Mouse (Mus musculus) ES-E14 (cell line): ENCODE measurements around the gene Eepd1. TPM values are rescaled to one million over a fixed set of nuclear protein-coding genes. Genes with fewer than 3 reads are reported as not detected.

Experiments
- DNase-seq: peaks from one replicate; pipeline ENCODE4 v3.0.0-alpha.2; 2013; ENCODE audit warnings: low read depth, low spot score
- H3K27ac ChIP-seq: 2 replicates; pipeline ENCODE4 v1.5.1; 2012; ENCODE audit warnings: low read depth, mild to moderate bottlenecking, low read length, moderate library complexity, mixed read lengths; ENCODE audit not compliant: poor library complexity, insufficient read depth, severe bottlenecking
- H3K36me3 ChIP-seq: 2 replicates; pipeline ENCODE4 v1.6.1; 2012; ENCODE audit warnings: mild to moderate bottlenecking, low read length, moderate library complexity, mixed read lengths; ENCODE audit not compliant: control insufficient read depth, poor library complexity, insufficient read depth, severe bottlenecking
- H3K4me1 ChIP-seq, 2 experiments: fragments of 150-350 bp in 1 of 2; sonication (generic) in 1 of 2; 2 replicates each; pipeline ENCODE4 v1.6.1; 2012; ENCODE audit warnings: low read length in 2 of 2, mild to moderate bottlenecking in 1 of 2, mixed read lengths in 1 of 2; ENCODE audit not compliant: control insufficient read depth in 2 of 2, insufficient read depth in 2 of 2, poor library complexity in 1 of 2
- H3K4me3 ChIP-seq, 2 experiments: fragments of 150-350 bp in 1 of 2; sonication (generic) in 1 of 2; 2 replicates each; pipeline ENCODE4 v1.5.1; 2012; ENCODE audit warnings: low read length in 2 of 2, low read depth in 1 of 2, mild to moderate bottlenecking in 1 of 2, mixed read lengths in 1 of 2; ENCODE audit not compliant: insufficient read depth in 1 of 2, poor library complexity in 1 of 2, severe bottlenecking in 1 of 2
- H3K9ac ChIP-seq: 2 replicates; pipeline ENCODE4 v1.6.1; 2012; ENCODE audit warnings: low read depth, mild to moderate bottlenecking, low read length, mixed read lengths; ENCODE audit not compliant: poor library complexity, insufficient read depth, severe bottlenecking
- H3K9me3 ChIP-seq: fragments of 150-350 bp; sonication (generic); 2 replicates; pipeline ENCODE4 v1.6.1; 2012; ENCODE audit warnings: low read depth, mild to moderate bottlenecking, low read length; ENCODE audit not compliant: control insufficient read depth, insufficient read depth
- CHD2 ChIP-seq: IDR thresholded peaks from 2 replicates; pipeline ENCODE4 v1.6.1; 2014; ENCODE audit warnings: mild to moderate bottlenecking, low read depth, low read length, inconsistent platforms
- HCFC1 ChIP-seq: IDR thresholded peaks from 2 replicates; pipeline ENCODE4 v1.6.1; 2012; ENCODE audit warnings: low read length, inconsistent platforms, borderline replicate concordance; ENCODE audit not compliant: insufficient read depth
- MAFK ChIP-seq: IDR thresholded peaks from 2 replicates; pipeline ENCODE4 v1.6.1; 2014; ENCODE audit warnings: mild to moderate bottlenecking, low read depth, low read length, inconsistent platforms; ENCODE audit not compliant: insufficient read depth
- ZC3H11A ChIP-seq: IDR thresholded peaks from 2 replicates; pipeline ENCODE4 v1.6.1; 2012; ENCODE audit warnings: low read depth, mild to moderate bottlenecking, inconsistent platforms, low read length, borderline replicate concordance
- ZNF384 ChIP-seq: IDR thresholded peaks from 2 replicates; pipeline ENCODE4 v1.6.1; 2012; ENCODE audit warnings: low read depth, low read length, inconsistent platforms
- in situ Hi-C, 2 experiments: fragments of 600-800 bp; cut with MboI; formaldehyde crosslinking; loops; one replicate each; pipeline ENCODE4 v1.15.1; 2025; ENCODE audit warnings: low sequenced_read_pairs in 2 of 2, inconsistent platforms in 1 of 2; ENCODE audit not compliant: unreplicated experiment in 2 of 2
- total RNA-seq: library from RNA; depleted of rRNA; stranded (reverse); fragments of 300-350 nt; gene quantifications from 2 replicates; pipeline ENCODE4 v1.2.3, GENCODE M21; 2012

Eepd1 gene
- total RNA-seq, 1 experiment = 3.5 TPM

DNA sequence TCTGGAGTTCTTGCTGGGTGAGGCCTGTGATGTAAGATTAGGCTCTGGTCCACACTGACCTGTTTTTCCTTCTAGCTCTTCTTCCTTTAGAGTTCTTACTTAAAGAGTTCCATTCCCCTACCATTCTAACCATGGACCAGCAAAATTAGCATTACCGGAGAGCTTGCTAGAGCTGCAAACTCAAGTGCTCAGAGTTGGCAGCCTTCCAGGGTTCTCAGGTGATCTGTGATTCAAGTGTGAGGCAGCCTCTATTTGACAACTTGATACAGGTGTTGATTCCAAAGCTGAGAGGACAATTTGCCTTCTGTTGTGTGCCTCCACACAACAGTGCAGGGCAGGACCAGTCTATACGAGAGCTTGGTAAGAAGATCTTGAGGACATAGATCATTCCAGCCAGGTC is 31.7 kb downstream of the Eepd1 start:
- in situ Hi-C loops = no loop called here
- Histone ChIP-seq H3K9me3 (no peaks in the 10 kb centered on the region), H3K27ac (no peak overlapping the region), H3K4me1 (no peaks in the 10 kb centered on the region), H3K4me3 (no peak overlapping the region), H3K9ac (no peak overlapping the region), H3K36me3 (no peaks in the 10 kb centered on the region)
- DNase-seq = no peak
- TF ChIP-seq CHD2 (no peak), MAFK (no peak), ZC3H11A (no peak), ZNF384 (no peak)

DNA sequence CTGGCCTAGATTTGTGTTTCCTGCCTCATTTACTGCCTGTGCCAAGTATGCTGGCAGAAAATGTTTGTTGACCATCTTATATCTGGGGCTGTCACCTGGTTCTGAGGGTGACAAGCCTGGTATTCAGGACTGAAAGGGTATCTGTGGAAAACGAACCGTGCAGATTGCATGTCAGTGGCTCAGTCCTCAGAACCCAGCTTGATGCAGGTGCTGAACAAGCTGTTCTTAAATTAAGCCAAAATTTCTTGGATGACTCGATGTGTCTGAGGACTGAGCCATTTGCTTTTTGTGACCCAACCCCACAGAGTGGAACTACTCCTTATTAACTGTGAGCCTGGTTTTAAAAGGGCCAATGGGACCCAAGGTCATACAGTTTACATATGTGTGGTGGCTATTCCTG is 32.2 kb downstream of the Eepd1 start:
- no peaks in the 10 kb centered on the region for H3K4me1 ChIP-seq
- TF ChIP-seq MAFK (no peak), CHD2 (no peak), HCFC1 (no peak), ZC3H11A (no peak), ZNF384 (no peak)
- in situ Hi-C loops = no loop called here

DNA sequence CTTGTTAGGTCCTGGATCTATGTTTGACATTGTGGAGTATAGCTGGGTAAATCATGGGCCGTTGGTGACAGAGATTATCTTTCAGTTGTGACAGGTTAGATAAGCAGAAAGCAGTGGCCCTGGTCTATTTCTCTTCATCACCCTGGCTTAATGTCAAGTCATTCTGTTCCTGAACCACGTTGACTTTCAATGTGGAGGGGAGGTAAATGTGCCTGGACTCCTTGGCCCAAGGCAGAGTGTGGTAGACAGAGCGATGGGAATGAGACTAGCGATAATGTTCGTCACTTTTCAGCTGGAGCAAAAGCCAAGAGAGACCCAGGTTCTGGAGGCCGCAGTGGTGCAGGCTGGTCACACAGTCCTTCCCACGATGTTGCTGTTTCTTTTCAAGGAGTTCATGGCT is 35.3 kb downstream of the Eepd1 start:
- no peaks in the 10 kb centered on the region for H3K9me3 ChIP-seq
- TF ChIP-seq CHD2 = no peak
- TF ChIP-seq ZNF384 = no peak
- TF ChIP-seq HCFC1 = no peak
- no peak for TF ChIP-seq MAFK
- TF ChIP-seq ZC3H11A = no peak
- H3K27ac ChIP-seq = no peak overlapping the region
- H3K36me3 ChIP-seq = no peaks in the 10 kb centered on the region
- H3K9ac ChIP-seq = no peak overlapping the region
- no peaks in the 10 kb centered on the region for H3K4me1 ChIP-seq
- no peak for DNase-seq
- in situ Hi-C loops = no loop called here
- no peak overlapping the region for H3K4me3 ChIP-seq

More for the DNA sequence above, 32.2 kb downstream of the Eepd1 start:
- Histone ChIP-seq H3K36me3 (no peaks in the 10 kb centered on the region), H3K4me3 (no peak overlapping the region), H3K9me3 (no peaks in the 10 kb centered on the region), H3K27ac (no peak overlapping the region), H3K9ac (no peak overlapping the region)
- no peak for DNase-seq

DNA sequence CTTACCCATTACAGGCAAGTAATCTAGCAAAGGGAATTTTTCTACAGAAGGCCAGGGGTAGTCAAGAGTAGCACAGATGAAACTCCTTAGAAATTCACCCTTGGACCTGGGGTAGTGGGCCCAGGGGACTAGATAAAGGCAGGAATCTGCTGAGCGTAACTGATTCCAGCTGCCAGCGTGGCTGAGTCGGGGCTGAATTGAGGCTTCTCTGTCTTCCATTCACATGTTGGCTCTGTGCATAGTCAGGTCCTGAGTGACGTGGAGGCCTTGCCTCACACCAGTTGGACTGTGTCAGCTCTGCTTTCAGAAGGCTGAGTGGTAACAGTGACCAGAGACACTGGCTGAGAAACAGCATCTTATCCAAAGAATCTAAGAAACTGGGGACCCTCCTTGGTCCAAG is 36.6 kb downstream of the Eepd1 start:
- no peak overlapping the region for H3K27ac ChIP-seq
- H3K4me3 ChIP-seq = no peak overlapping the region
- DNase-seq = no peak
- H3K9ac ChIP-seq = no peak overlapping the region
- no peak for TF ChIP-seq HCFC1
- no peak for TF ChIP-seq ZNF384
- no peak for TF ChIP-seq ZC3H11A
- no peak for TF ChIP-seq CHD2
- no peak for TF ChIP-seq MAFK
- no peaks in the 10 kb centered on the region for H3K9me3 ChIP-seq
- H3K36me3 ChIP-seq = no peaks in the 10 kb centered on the region
- no peaks in the 10 kb centered on the region for H3K4me1 ChIP-seq
- in situ Hi-C loops = no loop called here

DNA sequence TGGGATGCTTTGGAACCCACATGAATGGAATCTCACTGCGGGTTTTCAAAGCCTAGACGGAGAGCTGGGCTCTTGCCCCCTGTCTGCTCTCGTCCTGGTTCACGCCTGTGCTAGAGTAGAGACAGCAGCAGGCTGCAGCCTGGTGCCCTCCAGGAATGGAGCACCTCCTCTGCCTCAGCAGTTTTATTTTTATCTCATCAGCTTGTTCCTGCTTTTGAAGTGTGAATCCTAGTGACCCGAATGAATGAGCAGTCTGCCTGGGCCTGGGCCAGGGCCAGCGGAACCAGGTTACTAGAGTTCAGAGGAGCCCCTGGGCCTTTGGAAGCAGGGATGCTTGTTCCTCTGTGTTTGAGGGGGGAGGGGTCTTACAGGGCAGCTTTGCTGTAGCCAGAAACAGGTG is 37.8 kb downstream of the Eepd1 start:
- in situ Hi-C loops = no loop called here
- Histone ChIP-seq H3K36me3 (no peaks in the 10 kb centered on the region), H3K4me3 (no peak overlapping the region), H3K9me3 (no peaks in the 10 kb centered on the region), H3K27ac (no peak overlapping the region), H3K9ac (no peak overlapping the region), H3K4me1 (no peaks in the 10 kb centered on the region)
- TF ChIP-seq ZC3H11A (no peak), MAFK (no peak), HCFC1 (no peak), CHD2 (no peak), ZNF384 (no peak)
- DNase-seq = no peak
